Mouse (Mus musculus) midbrain, embryonic 16.5 days (tissue): ENCODE measurements around the gene Ap4e1. TPM values are rescaled to one million over a fixed set of nuclear protein-coding genes. Genes with fewer than 3 reads are reported as not detected.

Experiments used
- ATAC-seq: fragments of 200-750 bp; cut with Nextera tagmentation; 2 replicates; pipeline ENCODE4 v1.8.0; 2017; ENCODE audit warnings: moderate TSS enrichment
- H3K27ac ChIP-seq: fragments of 300-500 bp; sonication (generic); 2 replicates; pipeline ENCODE4 v1.5.1; 2014; ENCODE audit warnings: mild to moderate bottlenecking, low read length, mixed read lengths
- H3K27me3 ChIP-seq: fragments of 300-500 bp; sonication (generic); 2 replicates; pipeline ENCODE4 v1.6.1; 2014; ENCODE audit warnings: low read depth, low read length, mixed read lengths; ENCODE audit not compliant: control insufficient read depth, insufficient read depth
- H3K36me3 ChIP-seq: fragments of 300-500 bp; sonication (generic); 2 replicates; pipeline ENCODE4 v1.6.1; 2014; ENCODE audit warnings: mild to moderate bottlenecking, low read length, moderate library complexity, mixed read lengths; ENCODE audit not compliant: control insufficient read depth, insufficient read depth
- H3K4me1 ChIP-seq: fragments of 300-500 bp; sonication (generic); 2 replicates; pipeline ENCODE4 v1.6.1; 2014; ENCODE audit warnings: mild to moderate bottlenecking, low read length, mixed read lengths; ENCODE audit not compliant: control insufficient read depth, insufficient read depth
- H3K4me2 ChIP-seq: fragments of 300-500 bp; sonication (generic); 2 replicates; pipeline ENCODE4 v1.6.1; 2014; ENCODE audit warnings: mild to moderate bottlenecking, low read length, mixed read lengths
- H3K4me3 ChIP-seq: fragments of 300-500 bp; sonication (generic); 2 replicates; pipeline ENCODE4 v1.5.1; 2014; ENCODE audit warnings: low read depth, mild to moderate bottlenecking, low read length, moderate library complexity, mixed read lengths
- H3K9ac ChIP-seq: fragments of 300-500 bp; sonication (generic); 2 replicates; pipeline ENCODE4 v1.6.1; 2014; ENCODE audit warnings: low read depth, low read length, mixed read lengths
- H3K9me3 ChIP-seq: fragments of 300-500 bp; sonication (generic); replicated peaks from 2 replicates; pipeline ENCODE4 v1.6.1; 2014; ENCODE audit warnings: mild to moderate bottlenecking, low read length, mixed read lengths; ENCODE audit not compliant: control insufficient read depth, poor library complexity, severe bottlenecking
- WGBS: fragments of 180-500 bp; shearing (Covaris S2); extraction: QIAGEN DNeasy Blood & Tissue Kit; methylation state at CpG from one replicate; pipeline ENCODE4 v1.1.7; 2014; 5-methylcytosine and 5-hydroxymethylcytosine counted together
- polyA plus RNA-seq: library from polyadenylated mRNA; unstranded; fragments of >200 nt; fragmentation: Nextera tagmentation; extraction: Ambion mirVana; gene quantifications from 2 replicates; pipeline ENCODE4 v1.2.1, GENCODE M21; 2015

Gene Ap4e1
- polyA plus RNA-seq, 1 experiment from 2014 or later: 10.8 TPM

DNA sequence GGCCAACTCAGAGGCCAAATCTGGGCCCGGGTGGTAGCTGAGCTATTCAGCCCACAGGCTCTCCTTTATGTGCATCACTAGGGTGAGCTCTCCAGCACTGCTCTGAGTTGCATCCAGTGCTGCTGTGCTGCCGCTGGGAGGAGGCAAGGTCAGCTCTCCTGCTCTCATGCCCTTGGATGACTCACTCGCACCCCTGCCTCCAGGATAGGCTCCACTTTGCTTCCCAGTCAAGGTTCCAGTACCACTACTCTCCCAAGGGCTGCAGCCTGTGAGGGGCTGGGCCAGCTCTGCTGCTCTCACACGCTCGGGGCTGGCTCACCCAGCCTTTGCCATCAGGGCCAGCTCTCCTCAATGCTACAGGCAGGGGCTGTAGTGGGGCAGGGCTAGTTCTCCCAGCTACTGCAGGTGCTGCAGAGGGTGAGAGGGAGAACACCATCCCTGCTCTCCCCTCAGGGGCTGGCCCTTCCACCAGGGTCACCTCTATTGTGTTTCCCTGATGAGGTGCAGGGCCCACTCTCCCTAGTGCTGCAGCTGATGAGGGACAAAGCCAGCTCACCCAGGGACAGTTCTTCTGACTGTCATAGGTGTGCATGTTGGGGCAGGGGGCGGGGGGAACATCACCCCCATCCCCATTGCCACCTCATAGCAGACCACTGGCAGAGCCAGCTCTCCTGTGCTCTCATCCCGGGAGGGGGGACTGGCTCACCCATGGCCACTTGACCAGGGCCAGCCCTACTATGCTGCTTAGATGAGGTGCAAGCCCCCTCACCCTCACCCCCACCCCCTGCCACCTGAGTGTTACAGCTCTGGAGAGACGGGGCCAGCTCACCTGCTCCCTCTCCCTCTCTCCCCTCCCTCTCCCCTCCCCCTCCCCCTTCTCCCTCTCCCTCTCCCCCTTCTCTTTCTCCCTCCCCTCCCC is 7.9 kb upstream of the Ap4e1 start:
- Histone ChIP-seq H3K4me1 (no peaks in the 10 kb centered on the region), H3K4me3 (no peak overlapping the region), H3K4me2 (no peak overlapping the region), H3K27me3 (no peaks in the 10 kb centered on the region), H3K9me3 (no peaks in the 10 kb centered on the region), H3K27ac (no peak overlapping the region), H3K9ac (no peak overlapping the region), H3K36me3 (no peaks in the 10 kb centered on the region)
- no peak for ATAC-seq
- 78% methylated on average over 8 of the region's 8 CpGs for WGBS

DNA sequence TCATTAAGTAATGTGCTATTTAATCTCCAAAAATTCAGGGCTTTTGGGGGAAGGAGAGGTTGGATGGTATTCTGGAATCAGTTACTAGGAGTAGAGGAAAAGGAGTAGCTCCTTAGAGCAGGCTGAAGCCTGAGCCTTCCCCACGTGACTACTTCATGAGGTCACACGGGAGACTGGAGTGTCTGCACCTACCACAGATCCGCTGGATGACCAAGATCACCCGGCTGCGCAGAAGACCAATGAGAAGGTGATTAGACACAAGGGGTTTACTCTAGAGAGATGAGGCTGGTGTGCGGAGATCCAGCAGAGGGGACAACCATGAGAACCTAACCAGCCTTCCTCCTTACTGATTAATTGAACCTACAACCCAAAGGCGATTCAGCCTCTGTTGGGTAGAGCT is 4.5 kb upstream of the Ap4e1 start:
- Histone ChIP-seq H3K27ac (no peak overlapping the region), H3K27me3 (no peaks in the 10 kb centered on the region), H3K4me1 (no peaks in the 10 kb centered on the region; the same call in 1 of the 2 replicates), H3K9me3 (no peaks in the 10 kb centered on the region), H3K9ac (no peak overlapping the region), H3K4me3 (no peak overlapping the region), H3K4me2 (no peak overlapping the region), H3K36me3 (no peaks in the 10 kb centered on the region)
- ATAC-seq: no peak
- 86% methylated on average over 7 of the region's 7 CpGs for WGBS

DNA sequence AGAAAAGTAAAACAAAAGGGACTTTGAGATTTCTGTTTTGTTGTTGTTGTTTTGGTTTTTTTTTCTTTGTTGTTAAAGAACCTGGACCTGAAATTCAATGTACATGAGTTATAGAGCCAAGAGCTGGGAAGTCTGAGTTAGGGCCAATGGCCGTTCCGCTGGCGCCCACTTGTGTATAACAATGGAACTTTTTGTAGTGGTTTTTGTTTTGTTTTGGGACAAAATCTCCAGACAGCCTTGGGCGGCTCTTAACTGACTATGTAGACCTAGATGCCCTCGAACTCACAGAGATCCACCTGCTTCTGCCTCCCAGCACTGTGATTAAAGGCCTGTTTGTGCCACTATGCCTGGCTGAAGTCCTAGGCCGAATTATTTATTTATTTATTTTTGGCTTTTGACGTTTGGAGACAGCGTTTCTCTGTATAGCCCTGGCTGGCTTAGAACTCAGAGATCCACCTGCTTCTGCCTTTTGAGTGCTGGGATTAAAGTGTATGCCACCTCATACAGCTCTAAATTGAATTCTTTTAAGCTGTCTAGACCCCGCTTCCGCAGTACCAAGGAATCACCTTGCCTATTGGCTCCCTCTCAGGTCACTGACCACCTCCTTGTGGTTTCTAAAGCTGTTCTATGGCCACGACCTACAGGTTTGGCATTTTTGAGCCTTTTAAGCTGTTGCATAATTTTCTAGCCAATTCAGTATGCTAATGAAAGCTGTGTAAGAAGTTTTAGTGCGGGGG is 1.7 kb upstream of the Ap4e1 start:
- Histone ChIP-seq H3K4me1 (peaks cover 9% of the 10 kb centered on the region), H3K9ac (no peak overlapping the region), H3K9me3 (no peaks in the 10 kb centered on the region), H3K4me3 (no peak overlapping the region), H3K4me2 (peak overlapping the region; percentile 20; the same call in 1 of the 2 replicates), H3K36me3 (0 out of 2 replicates have a peak, but pooled peaks cover 5% of the 10 kb centered on the region), H3K27me3 (no peaks in the 10 kb centered on the region), H3K27ac (no peak overlapping the region)
- WGBS: 46% methylated on average over 12 of the region's 12 CpGs
- ATAC-seq: no peak

DNA sequence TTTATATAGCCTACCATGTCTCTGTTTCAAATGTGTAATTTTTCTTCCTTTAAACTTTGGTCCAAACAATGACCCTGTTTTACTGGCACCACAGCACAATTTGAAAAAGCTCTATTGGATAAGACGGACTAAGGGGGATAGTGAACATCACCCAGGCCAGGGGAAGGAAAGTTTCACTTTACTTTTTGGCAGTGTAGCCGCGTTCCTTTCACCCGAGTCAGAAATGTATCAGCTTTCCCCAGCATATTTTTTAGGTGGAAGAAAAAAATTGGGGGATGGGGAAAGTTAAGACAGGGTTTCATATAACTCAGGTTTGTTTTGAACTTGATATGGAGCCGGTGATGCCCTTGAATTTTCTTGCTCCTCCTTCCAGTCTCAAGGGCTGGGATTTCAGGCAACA is 1.0 kb upstream of the Ap4e1 start:
- ATAC-seq: no peak
- no peak overlapping the region for H3K4me2 ChIP-seq
- H3K27me3 ChIP-seq: no peaks in the 10 kb centered on the region
- H3K4me1 ChIP-seq: peaks cover 9% of the 10 kb centered on the region
- WGBS: 87% methylated on average over 5 of the region's 5 CpGs
- no peaks in the 10 kb centered on the region for H3K9me3 ChIP-seq
- H3K4me3 ChIP-seq: no peak overlapping the region
- no peak overlapping the region for H3K9ac ChIP-seq
- H3K36me3 ChIP-seq: 0 out of 2 replicates have a peak, but pooled peaks cover 6% of the 10 kb centered on the region
- H3K27ac ChIP-seq: no peak overlapping the region

DNA sequence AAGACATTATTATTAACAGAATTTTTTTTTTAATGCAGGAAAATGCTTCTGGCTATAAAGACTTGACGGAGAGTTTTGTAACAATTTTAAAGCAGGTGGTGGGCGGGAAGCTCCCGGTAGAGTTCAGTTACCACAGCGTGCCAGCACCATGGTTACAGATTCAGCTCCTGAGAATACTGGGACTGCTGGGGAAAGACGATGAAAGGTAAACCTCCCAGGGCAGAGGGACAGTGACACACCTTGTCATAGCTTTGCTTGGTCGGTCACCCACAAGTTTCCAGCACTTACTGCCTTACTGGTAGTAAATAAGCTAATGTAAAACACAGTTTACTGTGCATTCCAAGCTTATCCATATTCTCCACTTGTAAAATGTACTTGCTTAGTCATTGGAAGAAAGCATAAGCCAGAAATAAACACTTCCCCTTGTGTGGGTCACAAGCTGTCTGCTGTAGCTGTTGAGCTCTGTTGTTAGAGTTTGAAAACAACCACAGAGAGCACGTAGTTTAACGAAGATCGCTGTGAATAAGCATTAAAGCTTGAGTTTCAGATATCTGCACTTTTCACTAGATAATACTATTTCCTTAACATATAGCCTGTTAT is 26.6 kb downstream of the Ap4e1 start:
- ATAC-seq: no peak
- Histone ChIP-seq H3K4me1 (no peaks in the 10 kb centered on the region), H3K4me2 (no peak overlapping the region), H3K36me3 (peaks cover 26% of the 10 kb centered on the region), H3K4me3 (no peak overlapping the region), H3K9me3 (no peaks in the 10 kb centered on the region), H3K27ac (no peak overlapping the region), H3K9ac (no peak overlapping the region), H3K27me3 (no peaks in the 10 kb centered on the region)
- WGBS: 96% methylated on average over 9 of the region's 9 CpGs

DNA sequence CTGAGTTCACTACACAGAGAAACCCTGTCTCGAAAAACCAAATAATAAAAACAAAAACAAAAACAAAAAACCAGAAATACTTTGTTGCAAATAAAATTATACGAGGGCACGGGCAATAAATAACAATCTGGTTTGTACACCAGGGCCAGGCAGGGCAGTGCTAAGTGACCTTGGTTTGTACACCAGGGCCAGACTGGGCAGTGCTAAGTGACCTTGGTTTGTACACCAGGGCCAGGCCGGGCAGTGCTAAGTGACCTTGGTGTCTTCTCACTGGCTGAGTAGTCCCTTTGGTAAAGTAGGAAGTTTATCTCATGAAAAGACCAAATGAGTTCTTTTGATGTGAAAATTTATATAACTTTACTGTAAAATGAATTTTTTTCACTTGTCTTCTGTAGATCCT is 28.8 kb downstream of the Ap4e1 start:
- H3K36me3 ChIP-seq: peaks cover 19% of the 10 kb centered on the region

DNA sequence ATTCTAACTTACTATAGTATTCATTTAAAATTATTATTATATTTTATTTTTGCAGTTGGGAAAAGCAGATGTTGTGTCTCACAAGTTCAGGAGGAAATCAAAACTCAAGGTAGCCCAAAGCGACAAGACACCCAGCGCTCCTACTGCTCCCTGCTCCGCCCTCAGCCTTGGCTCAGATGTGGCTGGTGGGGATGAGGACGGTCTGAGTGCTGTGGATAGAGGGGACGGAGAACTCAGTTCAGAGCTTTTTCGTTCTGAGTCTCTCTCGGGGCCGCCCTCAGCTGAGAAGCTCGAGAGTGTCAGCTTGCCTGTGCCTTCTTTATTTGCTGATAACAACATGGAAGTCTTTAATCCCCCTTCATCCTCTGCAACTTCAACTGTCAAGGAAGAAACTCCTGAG is 53.0 kb downstream of the Ap4e1 start:
- Histone ChIP-seq H3K27ac (no peak overlapping the region), H3K27me3 (no peaks in the 10 kb centered on the region), H3K4me1 (no peaks in the 10 kb centered on the region), H3K4me2 (no peak overlapping the region), H3K9ac (no peak overlapping the region), H3K9me3 (no peaks in the 10 kb centered on the region), H3K4me3 (no peak overlapping the region), H3K36me3 (peaks cover 19% of the 10 kb centered on the region)
- WGBS: 96% methylated on average over 9 of the region's 9 CpGs
- no peak for ATAC-seq

More for the DNA sequence above, 28.8 kb downstream of the Ap4e1 start:
- Histone ChIP-seq H3K9ac (no peak overlapping the region), H3K27ac (no peak overlapping the region), H3K9me3 (no peaks in the 10 kb centered on the region), H3K4me3 (no peak overlapping the region), H3K4me2 (no peak overlapping the region), H3K27me3 (no peaks in the 10 kb centered on the region), H3K4me1 (no peaks in the 10 kb centered on the region)
- ATAC-seq: no peak
- WGBS: 96% methylated on average over 4 of the region's 4 CpGs

DNA sequence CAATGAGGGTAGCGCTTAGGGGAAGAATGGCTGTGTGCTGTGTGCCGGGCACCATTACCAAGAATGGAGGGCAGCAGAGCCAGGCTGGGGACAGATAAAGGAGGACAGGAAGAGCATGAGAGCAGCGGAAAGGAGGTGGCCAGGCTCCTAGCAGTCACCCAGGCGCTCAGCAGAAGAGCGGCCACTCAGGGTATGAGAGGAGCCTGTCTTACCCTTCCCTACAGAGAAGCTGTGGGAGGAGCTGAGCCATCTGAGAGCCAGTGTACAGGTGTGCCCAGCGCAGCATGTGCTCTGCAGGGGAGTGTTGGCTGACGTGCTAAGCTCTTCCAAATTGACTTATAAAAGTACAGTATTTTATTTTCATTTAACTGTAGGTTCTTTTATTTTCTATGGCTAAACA is 60.3 kb downstream of the Ap4e1 start:
- H3K36me3 ChIP-seq: no peaks in the 10 kb centered on the region
- no peaks in the 10 kb centered on the region for H3K9me3 ChIP-seq
- H3K27me3 ChIP-seq: no peaks in the 10 kb centered on the region
- H3K4me2 ChIP-seq: no peak overlapping the region
- H3K4me1 ChIP-seq: peaks cover 11% of the 10 kb centered on the region; the same call in 1 of the 2 replicates
- H3K4me3 ChIP-seq: no peak overlapping the region
- WGBS: 69% methylated on average over 7 of the region's 7 CpGs
- no peak overlapping the region for H3K27ac ChIP-seq
- H3K9ac ChIP-seq: no peak overlapping the region
- ATAC-seq: no peak
